Mouse (Mus musculus) liver, adult 2 months (tissue): ENCODE data around the gene Arfip1. TPM values are rescaled to one million over a fixed set of nuclear protein-coding genes. Genes with fewer than 3 reads are reported as not detected.
"Not testable (repeated sequence)": the region's sequence is repeated elsewhere in the genome, so short reads cannot be mapped to it uniquely, and the experiment has no call there.

ENCODE experiments used
- DNase-seq: peaks from one replicate; pipeline ENCODE4 v3.0.0-alpha.2; 2011; ENCODE audit warnings: low read depth, low spot score; ENCODE audit errors: extremely low read depth
- H3K27ac ChIP-seq: fragments of 200-500 bp; replicated peaks from 2 replicates; pipeline ENCODE4 v1.5.1; 2012; ENCODE audit warnings: low read depth, mild to moderate bottlenecking, control low read depth, inconsistent platforms, low read length; ENCODE audit not compliant: insufficient read depth
- H3K27me3 ChIP-seq: fragments of 200-500 bp; 2 replicates; pipeline ENCODE4 v1.6.1; 2012; ENCODE audit warnings: mild to moderate bottlenecking, moderate library complexity, low read length, inconsistent platforms; ENCODE audit not compliant: control insufficient read depth, insufficient read depth
- H3K36me3 ChIP-seq: fragments of 200-500 bp; 2 replicates; pipeline ENCODE4 v1.6.1; 2012; ENCODE audit warnings: low read length, inconsistent platforms; ENCODE audit not compliant: control insufficient read depth, insufficient read depth
- H3K4me1 ChIP-seq: fragments of 200-500 bp; 2 replicates; pipeline ENCODE4 v1.6.1; 2011; ENCODE audit warnings: low read length; ENCODE audit not compliant: control insufficient read depth, insufficient read depth
- H3K4me3 ChIP-seq: fragments of 200-500 bp; 2 replicates; pipeline ENCODE4 v1.5.1; 2011; ENCODE audit warnings: low read depth, mild to moderate bottlenecking, control low read depth, low read length, moderate library complexity; ENCODE audit not compliant: insufficient read depth
- H3K79me2 ChIP-seq: fragments of 200-500 bp; 2 replicates; pipeline ENCODE4 v1.6.1; 2012; ENCODE audit warnings: inconsistent platforms, mild to moderate bottlenecking, low read length, moderate library complexity; ENCODE audit not compliant: control insufficient read depth, insufficient read depth
- H3K9ac ChIP-seq: fragments of 200-500 bp; 2 replicates; pipeline ENCODE4 v1.6.1; 2012; ENCODE audit warnings: low read depth, mild to moderate bottlenecking, control low read depth, inconsistent platforms, low read length
- CTCF ChIP-seq: fragments of 200-500 bp; IDR thresholded peaks from 2 replicates; pipeline ENCODE4 v1.5.1; 2011; ENCODE audit warnings: low read depth, low read length, control low read depth
- POLR2A ChIP-seq: fragments of 200-500 bp; IDR thresholded peaks from 2 replicates; pipeline ENCODE4 v1.6.1; 2011; ENCODE audit warnings: low read length, control low read depth; ENCODE audit not compliant: insufficient read depth; ENCODE audit errors: extremely low read depth
- WGBS: fragments of 180-500 bp; shearing (Covaris S2); methylation state at CpG from one replicate; pipeline ENCODE4 v1.1.7; 2018; 5-methylcytosine and 5-hydroxymethylcytosine counted together
- polyA plus RNA-seq: library from polyadenylated mRNA; depleted of rRNA; stranded (reverse); fragments of >200 nt; gene quantifications from 2 replicates; pipeline ENCODE4 v1.2.3, GENCODE M21; 2012
- total RNA-seq: library from RNA; depleted of rRNA; stranded (reverse); fragments of >200 nt; gene quantifications from 2 replicates; pipeline ENCODE4 v1.2.3, GENCODE M21; 2014

The Arfip1 gene
- total and polyA plus RNA-seq, 2 experiments: 4.7 to 21.4 TPM

DNA sequence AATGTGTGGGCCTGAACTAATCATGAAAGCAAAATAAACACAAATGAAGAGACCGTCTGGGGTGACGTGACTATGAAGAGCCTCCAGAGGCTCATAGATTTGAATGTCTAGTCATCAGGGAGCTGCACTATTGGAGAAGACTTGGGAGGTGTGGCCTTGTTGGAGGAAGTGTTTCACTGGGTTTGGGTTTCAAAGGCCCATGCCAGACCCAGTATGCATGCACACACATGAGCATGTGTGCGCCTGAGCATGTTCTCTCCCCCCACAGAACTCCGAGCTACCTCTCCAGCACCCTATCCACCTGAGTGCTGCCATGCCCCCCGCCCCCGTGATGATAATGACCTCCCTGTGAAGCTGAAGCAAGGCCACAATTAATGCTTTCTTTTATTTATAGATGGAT is 12.8 kb downstream of the Arfip1 start:
- WGBS: 89% methylated on average over 6 of the region's 6 CpGs

DNA sequence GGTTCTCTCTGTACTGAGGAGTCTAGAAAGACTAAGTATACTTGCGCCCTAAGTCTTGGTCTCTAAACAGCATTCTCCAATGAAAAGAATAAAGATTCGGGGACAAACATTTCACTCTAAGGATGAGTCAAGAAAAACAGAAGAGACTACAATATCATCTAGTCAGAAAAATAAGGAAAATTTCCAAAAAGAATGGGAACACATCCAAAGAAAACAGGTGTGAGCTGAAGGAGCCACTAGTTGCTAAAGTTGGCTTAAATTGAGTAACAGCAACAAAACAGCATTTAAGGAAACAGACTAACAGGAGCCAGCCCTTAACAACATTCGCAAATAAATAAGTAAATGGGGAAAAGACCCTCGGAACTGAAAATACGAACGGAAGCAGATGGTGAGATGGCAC is 13.9 kb downstream of the Arfip1 start:
- no peaks in the 10 kb centered on the region for H3K36me3 ChIP-seq
- no peak overlapping the region for H3K9ac ChIP-seq
- H3K27me3 ChIP-seq: no peaks in the 10 kb centered on the region
- no peak for DNase-seq
- H3K4me3 ChIP-seq: no peak overlapping the region
- 92% methylated on average over 6 of the region's 6 CpGs for whole genome bisulfite sequencing
- peaks cover 1% of the 10 kb centered on the region; the same call in 1 of the 2 replicates for H3K4me1 ChIP-seq
- TF ChIP-seq POLR2A: no peak
- TF ChIP-seq CTCF: no peak
- H3K79me2 ChIP-seq: peaks cover 15% of the 10 kb centered on the region; the same call in 1 of the 2 replicates
- H3K27ac ChIP-seq: no peak overlapping the region

More for the DNA sequence above, 12.8 kb downstream of the Arfip1 start:
- Histone ChIP-seq H3K27me3 (no peaks in the 10 kb centered on the region), H3K9ac (no peak overlapping the region), H3K4me3 (no peak overlapping the region), H3K4me1 (peaks cover 1% of the 10 kb centered on the region; the same call in 1 of the 2 replicates), H3K36me3 (no peaks in the 10 kb centered on the region), H3K79me2 (peaks cover 19% of the 10 kb centered on the region; the same call in 1 of the 2 replicates), H3K27ac (no peak overlapping the region)
- TF ChIP-seq CTCF (no peak), POLR2A (no peak)
- no peak for DNase-seq

DNA sequence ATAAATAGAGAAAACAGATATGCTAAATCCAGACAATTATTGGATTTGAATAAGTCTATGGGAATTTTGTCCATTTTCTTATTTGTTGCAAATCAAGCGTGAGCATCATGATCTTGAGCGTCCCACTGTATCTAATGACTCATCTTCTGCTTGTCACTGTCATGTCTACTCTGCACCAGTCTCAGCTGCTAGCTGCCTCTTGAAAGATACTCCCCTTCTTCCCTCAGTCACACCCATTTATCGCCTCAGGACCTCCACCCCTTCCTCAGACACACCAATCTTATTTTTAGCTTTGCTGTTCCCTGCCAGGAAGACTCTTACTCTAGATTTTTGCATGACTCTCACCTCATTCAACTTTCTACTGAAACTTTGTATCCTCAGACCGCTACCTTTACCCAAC is 19.0 kb downstream of the Arfip1 start:
- no peaks in the 10 kb centered on the region for H3K27me3 ChIP-seq
- WGBS: 91% methylated on average over 4 of the region's 4 CpGs

DNA sequence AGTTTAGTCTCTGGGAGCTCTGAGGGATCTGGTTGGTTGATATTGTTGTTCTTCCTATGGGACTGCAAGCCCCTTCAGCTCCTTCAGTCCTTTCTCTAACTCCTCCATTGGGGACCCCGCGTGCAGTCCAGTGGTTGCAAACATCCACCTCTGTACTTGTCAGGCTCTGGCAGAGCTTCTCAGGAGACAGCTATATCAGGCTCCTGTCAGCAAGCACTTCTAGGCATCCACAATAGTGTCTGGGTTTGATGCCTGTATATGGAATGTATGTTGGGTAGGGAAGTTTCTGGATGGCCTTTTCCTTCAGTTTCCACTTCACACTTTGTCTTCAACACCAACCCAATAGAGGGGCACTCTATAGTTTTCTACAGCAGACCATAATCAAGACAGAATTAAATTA is 19.5 kb downstream of the Arfip1 start:
- not testable (repeated sequence) for H3K27ac ChIP-seq, H3K27me3 ChIP-seq, H3K9ac ChIP-seq, H3K36me3 ChIP-seq, DNase-seq, H3K4me1 ChIP-seq, H3K4me3 ChIP-seq
- 100% methylated on average over 2 of the region's 2 CpGs for WGBS
- H3K79me2 ChIP-seq: peaks cover 24% of the 10 kb centered on the region

More for the DNA sequence above, 19.0 kb downstream of the Arfip1 start:
- no peak overlapping the region for H3K27ac ChIP-seq
- H3K4me3 ChIP-seq: no peak overlapping the region
- DNase-seq: no peak
- no peaks in the 10 kb centered on the region for H3K36me3 ChIP-seq
- peaks cover 20% of the 10 kb centered on the region for H3K79me2 ChIP-seq
- H3K9ac ChIP-seq: no peak overlapping the region
- H3K4me1 ChIP-seq: peaks cover 6% of the 10 kb centered on the region
- TF ChIP-seq CTCF (no peak), POLR2A (no peak)

DNA sequence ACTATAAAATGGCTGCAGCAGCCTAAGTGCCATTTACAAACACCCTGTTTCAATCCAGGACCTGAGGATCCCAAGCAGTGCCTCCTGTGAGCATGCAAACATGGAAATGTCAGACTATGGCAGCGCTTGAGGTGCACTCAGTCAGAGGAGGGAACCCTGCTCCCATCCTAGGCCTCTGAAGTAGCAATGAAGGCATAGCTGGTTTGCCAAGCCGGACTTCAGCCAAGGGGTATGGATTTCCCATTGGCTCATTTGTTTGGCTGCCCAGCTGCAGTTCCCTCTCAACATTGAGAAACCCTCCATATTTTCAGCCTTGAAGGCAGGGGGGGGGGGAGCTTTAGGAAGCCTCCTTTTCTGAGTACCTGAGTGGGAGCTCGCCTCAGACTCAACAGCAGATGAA is 24.1 kb downstream of the Arfip1 start:
- Histone ChIP-seq H3K79me2 (peaks cover 27% of the 10 kb centered on the region), H3K4me3 (no peak overlapping the region), H3K4me1 (peaks cover 5% of the 10 kb centered on the region), H3K27me3 (no peaks in the 10 kb centered on the region), H3K9ac (no peak overlapping the region), H3K36me3 (no peaks in the 10 kb centered on the region), H3K27ac (no peak overlapping the region)
- TF ChIP-seq POLR2A: no peak
- peak; percentile 41 for DNase-seq
- WGBS: 73% methylated on average over 3 of the region's 3 CpGs

DNA sequence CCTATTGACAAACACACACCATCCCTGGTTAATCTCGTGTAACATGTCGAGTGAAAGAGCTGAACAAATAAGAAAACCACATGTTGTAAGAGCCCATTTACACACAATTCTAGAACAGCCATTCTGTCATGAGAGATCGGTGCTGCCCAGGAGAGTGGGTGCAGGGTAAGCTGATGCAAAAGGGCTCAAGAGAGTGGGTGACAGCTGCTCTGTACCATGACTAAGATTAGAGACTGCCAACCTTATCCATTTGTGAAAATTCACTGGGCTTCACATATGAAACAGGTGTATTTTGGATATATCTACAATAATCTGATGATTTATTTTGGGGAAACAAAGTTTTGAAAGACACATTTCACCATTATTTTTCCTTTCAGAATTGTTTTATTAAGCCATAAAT is 26.6 kb downstream of the Arfip1 start:
- Histone ChIP-seq H3K27ac (no peak overlapping the region), H3K36me3 (no peaks in the 10 kb centered on the region), H3K27me3 (no peaks in the 10 kb centered on the region), H3K9ac (no peak overlapping the region), H3K79me2 (peaks cover 29% of the 10 kb centered on the region), H3K4me3 (no peak overlapping the region), H3K4me1 (no peaks in the 10 kb centered on the region; the same call in 1 of the 2 replicates)
- TF ChIP-seq CTCF: no peak
- no peak for TF ChIP-seq POLR2A
- DNase-seq: no peak
- 44% methylated on average over 3 of the region's 3 CpGs for WGBS
